Comparison of ENCODE assay signal across 8 mouse cellular contexts in the genomic region with DNA sequence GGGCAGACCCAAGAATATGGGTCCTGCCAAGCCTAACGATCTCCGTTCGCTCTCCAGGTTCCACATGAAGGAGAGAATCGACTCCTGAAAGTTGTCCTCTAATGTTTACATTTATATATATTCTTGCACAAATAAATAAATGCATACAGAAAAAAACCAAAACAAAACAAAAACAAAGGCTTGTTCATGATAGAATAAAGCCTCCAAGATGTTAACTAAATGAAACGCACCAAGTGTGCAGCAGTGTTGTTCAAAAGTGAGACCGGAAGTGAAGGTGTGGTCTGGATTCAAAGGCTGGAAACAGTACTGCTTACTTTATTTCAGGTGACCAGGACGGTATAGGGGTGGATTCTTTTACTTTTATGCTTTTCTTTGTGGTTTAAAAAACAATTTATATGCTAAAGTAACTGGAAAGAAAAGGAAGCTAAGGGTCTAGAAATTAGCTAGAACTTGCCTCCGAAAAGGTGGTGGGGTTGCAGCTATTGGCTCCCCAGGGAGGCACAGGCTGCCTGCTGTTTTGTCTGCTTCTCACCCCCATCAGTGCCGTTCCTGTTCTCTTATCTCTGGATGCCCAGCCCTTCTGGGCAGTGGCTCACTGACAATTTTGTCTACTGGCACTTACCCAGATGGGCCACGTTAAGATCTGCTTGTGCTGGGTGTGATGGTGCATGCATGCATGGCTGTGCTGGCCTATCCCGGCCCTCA. TPM values are rescaled to one million over a fixed set of nuclear protein-coding genes. Genes with fewer than 3 reads are reported as not detected.
A peak's percentile ranks its signal among the peaks of the same experiment; 100 is the strongest.
DNase-seq lines count a peak whose midpoint lies in the region; ATAC-seq and TF ChIP-seq lines count a peak whose summit lies in the region.

No protein-coding gene starts in this region.

- H3K4me2 ChIP-seq in forebrain, embryonic 15.5 days (replicated peaks), result peak overlapping the region; percentile 37
- peak overlapping the region; percentile 83 for H3K4me2 ChIP-seq in intestine, embryonic 15.5 days (replicated peaks)
- peak overlapping the region; percentile 40 for H3K4me2 ChIP-seq in stomach, postnatal 0 days (replicated peaks; ENCODE audit: low read depth)

- no peaks in the 10 kb centered on the region for H3K27me3 ChIP-seq in forebrain, embryonic 15.5 days
- H3K27me3 ChIP-seq in intestine, embryonic 15.5 days (replicated peaks), result no peaks in the 10 kb centered on the region
- H3K27me3 ChIP-seq in megakaryocyte, embryonic 14.5 days (replicated peaks), result peaks cover 11% of the 10 kb centered on the region
- no peaks in the 10 kb centered on the region for H3K27me3 ChIP-seq in stomach, postnatal 0 days (ENCODE audit: control insufficient read depth, insufficient read depth, low read length)

- peak overlapping the region; percentile 93; the same call in 1 of the 2 replicates for H3K9ac ChIP-seq in forebrain, embryonic 15.5 days (replicated peaks)
- H3K9ac ChIP-seq in intestine, embryonic 15.5 days, result peak overlapping the region; percentile 47; the same call in 1 of the 2 replicates
- peak overlapping the region; percentile 97 for H3K9ac ChIP-seq in stomach, postnatal 0 days (ENCODE audit: low read length)

- no peak for TF ChIP-seq CTCF in left cerebral cortex, adult 2 months (IDR thresholded peaks at IDR 0.05)
- no peak for TF ChIP-seq CTCF in stomach, postnatal 0 days (IDR thresholded peaks at IDR 0.05; ENCODE audit: low read depth)

- H3K27ac ChIP-seq in left cerebral cortex, adult 2 months, result no peak overlapping the region; the same call in 1 of the 2 replicates
- H3K27ac ChIP-seq in forebrain, embryonic 15.5 days (replicated peaks), result no peak overlapping the region
- H3K27ac ChIP-seq in intestine, embryonic 15.5 days, result no peak overlapping the region
- peak overlapping the region; percentile 91 for H3K27ac ChIP-seq in stomach, postnatal 0 days (replicated peaks)

- TF ChIP-seq EP300 in stomach, postnatal 0 days (optimal IDR thresholded peaks at IDR 0.05), result no peak

- WGBS in forebrain, embryonic 15.5 days, result 36% methylated on average over 11 of the region's 11 CpGs
- WGBS in intestine, embryonic 15.5 days, result 32% methylated on average over 11 of the region's 11 CpGs
- 22% methylated on average over 11 of the region's 11 CpGs for WGBS in stomach, postnatal 0 days

- no peaks in the 10 kb centered on the region for H3K9me3 ChIP-seq in forebrain, embryonic 15.5 days
- H3K9me3 ChIP-seq in intestine, embryonic 15.5 days, result no peaks in the 10 kb centered on the region
- peaks cover 12% of the 10 kb centered on the region for H3K9me3 ChIP-seq in megakaryocyte, embryonic 14.5 days
- H3K9me3 ChIP-seq in stomach, postnatal 0 days (ENCODE audit: control insufficient read depth, low read length), result no peaks in the 10 kb centered on the region

- H3K4me3 ChIP-seq in left cerebral cortex, adult 2 months, result peak overlapping the region; percentile 90
- H3K4me3 ChIP-seq in forebrain, embryonic 15.5 days, result peak overlapping the region; percentile 91
- H3K4me3 ChIP-seq in intestine, embryonic 15.5 days (replicated peaks), result peak overlapping the region; percentile 98
- peak overlapping the region; percentile 96 for H3K4me3 ChIP-seq in megakaryocyte, embryonic 14.5 days (replicated peaks)
- peak overlapping the region; percentile 97 for H3K4me3 ChIP-seq in stomach, postnatal 0 days (ENCODE audit: low read depth, low read length)

- peaks cover 18% of the 10 kb centered on the region; the same call in 1 of the 2 replicates for H3K36me3 ChIP-seq in forebrain, embryonic 15.5 days
- H3K36me3 ChIP-seq in intestine, embryonic 15.5 days, result peaks cover 9% of the 10 kb centered on the region; the same call in 1 of the 2 replicates
- H3K36me3 ChIP-seq in megakaryocyte, embryonic 14.5 days (replicated peaks; ENCODE audit: low read length), result peaks cover 23% of the 10 kb centered on the region
- H3K36me3 ChIP-seq in stomach, postnatal 0 days (ENCODE audit: control insufficient read depth, insufficient read depth, low read length), result no peaks in the 10 kb centered on the region; the same call in 1 of the 2 replicates

- peaks cover 26% of the 10 kb centered on the region for H3K4me1 ChIP-seq in forebrain, embryonic 15.5 days
- 0 out of 2 replicates have a peak, but pooled peaks cover 4% of the 10 kb centered on the region for H3K4me1 ChIP-seq in intestine, embryonic 15.5 days (replicated peaks)
- H3K4me1 ChIP-seq in megakaryocyte, embryonic 14.5 days, result peaks cover 33% of the 10 kb centered on the region
- no peaks in the 10 kb centered on the region for H3K4me1 ChIP-seq in stomach, postnatal 0 days (replicated peaks; ENCODE audit: control insufficient read depth, insufficient read depth)

- DNase-seq in left cerebral cortex, adult 2 months (ENCODE audit: extremely low spot score in 1 of 2, low spot score in 2 of 2), result no peak
- no peak for DNase-seq in left cerebral cortex, postnatal 36 days (ENCODE audit: low spot score in 2 of 2)
- DNase-seq in c-Kit-positive CD71-negative TER-119-negative erythroid progenitor cells, embryonic 14.5 days (ENCODE audit: low read depth), result peak; percentile 29
- no peak for DNase-seq in stomach, postnatal 0 days (ENCODE audit: low spot score)
- no peak for DNase-seq in left cerebral cortex, postnatal 25 days (ENCODE audit: low spot score in 2 of 2)

- no peak for ATAC-seq in forebrain, embryonic 15.5 days (replicated peaks)
- peak; percentile 67 for ATAC-seq in intestine, embryonic 15.5 days
- ATAC-seq in stomach, postnatal 0 days (ENCODE audit: low FRiP score, low TSS enrichment), result peak; percentile 67

- intact Hi-C loops in left cerebral cortex, adult 2 months (cut with DNase I), result loop anchor here (1.0 to 10.0 kb wide), 5 partner anchors 90 to 392 kb away; partner anchors contain the start of gene Nkd1
- intact Hi-C loops in left cerebral cortex, postnatal 36 days (cut with DNase I), result loop anchor here (2.0 to 10.0 kb wide), 5 partner anchors 90 to 395 kb away; partner anchors contain the start of gene Nkd1
- intact Hi-C loops in left cerebral cortex, postnatal 25 days (cut with DNase I), result loop anchor here (5.0 to 10.0 kb wide), 3 partner anchors 215 to 392 kb away; no protein-coding TSS in a partner anchor

RNA-seq across cellular contexts. Expression of gene Brd7, which starts 0.6 kb away (rescaled TPM):
- 10 to 100 TPM; 45.6 to 57.3 TPM for total RNA-seq in left cerebral cortex, adult 2 months (2021)
- total RNA-seq in left cerebral cortex, postnatal 36 days (2021), result 10 to 100 TPM; 48.2 to 66.4 TPM
- polyA plus RNA-seq in forebrain, embryonic 15.5 days (2015; fragmentation: Nextera tagmentation; extraction: Ambion mirVana), result 65.4 and 68.7 TPM in 2 replicates
- 54.5 and 55.7 TPM in 2 replicates for polyA plus RNA-seq in intestine, embryonic 15.5 days (2015; fragmentation: Nextera tagmentation; extraction: Ambion mirVana)
- polyA plus RNA-seq in megakaryocyte, embryonic 14.5 days (2012; ENCODE audit: insufficient read depth, low replicate concordance), result 39.5 and 80.4 TPM in 2 replicates
- polyA plus RNA-seq in stomach, postnatal 0 days (2015; fragmentation: Nextera tagmentation; extraction: Ambion mirVana), result 39.7 and 42.5 TPM in 2 replicates
- 10 to 100 TPM; 52.3 to 56.4 TPM for total RNA-seq in left cerebral cortex, postnatal 25 days (2021)

Comparison
In these comparisons a context has a peak if more than half of its experiments do, and no peak if none do; other contexts are left out.
1. H3K9ac ChIP-seq: peak in every context shown above with its lines; median percentile 97 in stomach, postnatal 0 days; 93 in forebrain, embryonic 15.5 days; 47 in intestine, embryonic 15.5 days.